Mouse (Mus musculus): Measurements from ENCODE around the gene Fry.

- no peak for TF ChIP-seq TCF3 (IDR thresholded peaks at IDR 0.05; ENCODE audit: insufficient read length, low read depth)
- TF ChIP-seq POLR2A (IDR thresholded peaks at IDR 0.05; ENCODE audit: insufficient read length, low read depth): no peak
- no peak for TF ChIP-seq TCF12 (IDR thresholded peaks at IDR 0.05; ENCODE audit: insufficient read depth, poor library complexity, severe bottlenecking)
- TF ChIP-seq POLR2AphosphoS2 (IDR thresholded peaks at IDR 0.05; ENCODE audit: insufficient read length, low read depth): no peak
- no peak for TF ChIP-seq E2F4 (IDR thresholded peaks at IDR 0.05; ENCODE audit: insufficient read depth)
- TF ChIP-seq REST (IDR thresholded peaks at IDR 0.05; ENCODE audit: insufficient read depth, insufficient read length): no peak
- no peak for TF ChIP-seq USF1 (IDR thresholded peaks at IDR 0.05; ENCODE audit: low read depth)
Measured at GRCm38 (mm10) chr5:150478612-150479011, 360.2 kb downstream of the Fry start.
